Mouse (Mus musculus) CD4-positive helper T cell, adult 2 months (primary cell): ENCODE results near the gene Gm5797.
"Not testable (repeated sequence)": the region's sequence is repeated elsewhere in the genome, so short reads cannot be mapped to it uniquely, and the experiment has no call there.

Experiments
- DNase-seq: peaks from one replicate; pipeline ENCODE4 v3.0.0-alpha.2; 2012; ENCODE audit warnings: low read depth, missing footprints, low spot score

The Gm5797 gene

GRCm38 (mm10) chr14:7332295-7332694 lies at the start of gene Gm5797:
Gene Gm5797 (minus strand): TSS chr14:7332395.
- not testable (repeated sequence) for DNase-seq

DNA sequence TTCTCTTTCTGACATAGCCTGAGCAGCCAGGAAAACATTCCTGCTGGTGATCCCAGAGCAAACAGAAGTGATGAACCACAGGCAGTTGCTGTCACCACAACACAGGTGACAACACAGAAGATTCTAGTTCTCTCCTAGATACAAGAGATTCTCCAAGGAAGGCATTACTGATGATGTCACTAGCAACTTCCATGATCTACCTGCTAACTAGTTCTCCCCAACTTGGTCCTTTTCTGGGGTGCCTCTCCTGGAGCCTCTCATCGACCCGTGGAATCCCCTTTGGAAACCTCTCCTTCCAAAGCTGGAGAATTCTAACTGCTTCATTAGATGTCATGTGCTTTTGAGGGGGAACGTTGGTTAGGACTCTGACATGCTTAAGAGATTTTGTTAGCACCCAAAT lies 32.8 kb upstream of the Gm5797 start, which contains the start of gene Gm8374:
Gene Gm8374 (minus strand): TSS at position 101 of the 400 bp plus-strand sequence.
- not testable (repeated sequence) for DNase-seq

GRCm38 (mm10) chr14:7315093-7315492 lies 17.1 kb downstream of the Gm5797 start:
- peak; percentile 23 for DNase-seq

GRCm38 (mm10) chr14:7314661-7315060 lies 17.5 kb downstream of the Gm5797 start, which contains the start of gene Gm3739:
Gene Gm3739 (minus strand): TSS chr14:7315049.
- not testable (repeated sequence) for DNase-seq
